Mouse (Mus musculus): Measurements from ENCODE around the gene Pacrg.

GRCm38 (mm10) chr17:10360738-10361137, 479.4 kb downstream of the Pacrg start:
- TF ChIP-seq CTCF (IDR thresholded peaks at IDR 0.05; ENCODE audit: low read depth) (no peak), EP300 (IDR thresholded peaks at IDR 0.05; ENCODE audit: low read depth) (no peak)
